Mouse (Mus musculus): ENCODE data around the gene Sfxn2. TPM values are rescaled to one million over a fixed set of nuclear protein-coding genes. Genes with fewer than 3 reads are reported as not detected.

Sfxn2 gene
- polyA plus RNA-seq, 1 experiment = 6.0 TPM

- Histone ChIP-seq H3K4me3 (ENCODE audit: low read depth, low read length) (peak overlapping the region; percentile 33), H3K36me3 (ENCODE audit: control insufficient read depth, insufficient read depth, low read length, poor library complexity, severe bottlenecking) (no peaks in the 10 kb centered on the region), H3K27ac (ENCODE audit: insufficient read depth, low read length) (no peak overlapping the region), H3K4me1 (ENCODE audit: control insufficient read depth, insufficient read depth, low read length) (peaks cover 7% of the 10 kb centered on the region), H3K9ac (ENCODE audit: low read depth, poor library complexity, severe bottlenecking) (0 out of 2 replicates have a peak overlapping the region, but pooled peaks have one; percentile 5), H3K27me3 (ENCODE audit: control insufficient read depth, insufficient read depth, low read length, poor library complexity, severe bottlenecking) (no peaks in the 10 kb centered on the region), H3K9me3 (replicated peaks; ENCODE audit: control insufficient read depth, insufficient read depth, low read length, poor library complexity, severe bottlenecking) (no peaks in the 10 kb centered on the region)
- TF ChIP-seq POLR2A (IDR thresholded peaks at IDR 0.05; ENCODE audit: insufficient read depth, low read length) = no peak
- TF ChIP-seq CTCF (IDR thresholded peaks at IDR 0.05; ENCODE audit: low read depth, low read length) = no peak
- TF ChIP-seq EP300 (IDR thresholded peaks at IDR 0.05; ENCODE audit: insufficient read depth, low read depth, low read length) = no peak
Measured at GRCm38 (mm10) chr19:46623790-46624772, 50.9 kb downstream of the Sfxn2 start.

- H3K4me1 ChIP-seq (ENCODE audit: control insufficient read depth, insufficient read depth, low read length) = peaks cover 7% of the 10 kb centered on the region
Measured at GRCm38 (mm10) chr19:46625015-46625414, 51.9 kb downstream of the Sfxn2 start.

GRCm38 (mm10) chr19:46625519-46625918 is 52.4 kb downstream of the Sfxn2 start:
- no peak for TF ChIP-seq EP300 (IDR thresholded peaks at IDR 0.05; ENCODE audit: insufficient read depth, low read depth, low read length)
- no peak for TF ChIP-seq POLR2A (IDR thresholded peaks at IDR 0.05; ENCODE audit: insufficient read depth, low read length)
- TF ChIP-seq CTCF (IDR thresholded peaks at IDR 0.05; ENCODE audit: low read depth, low read length) = no peak
- Histone ChIP-seq H3K9ac (ENCODE audit: low read depth, poor library complexity, severe bottlenecking) (no peak overlapping the region), H3K4me1 (ENCODE audit: control insufficient read depth, insufficient read depth, low read length) (peaks cover 7% of the 10 kb centered on the region), H3K27ac (ENCODE audit: insufficient read depth, low read length) (no peak overlapping the region), H3K4me3 (ENCODE audit: low read depth, low read length) (no peak overlapping the region), H3K9me3 (replicated peaks; ENCODE audit: control insufficient read depth, insufficient read depth, low read length, poor library complexity, severe bottlenecking) (no peaks in the 10 kb centered on the region), H3K36me3 (ENCODE audit: control insufficient read depth, insufficient read depth, low read length, poor library complexity, severe bottlenecking) (no peaks in the 10 kb centered on the region), H3K27me3 (ENCODE audit: control insufficient read depth, insufficient read depth, low read length, poor library complexity, severe bottlenecking) (no peaks in the 10 kb centered on the region)

More at GRCm38 (mm10) chr19:46625015-46625414, 51.9 kb downstream of the Sfxn2 start:
- H3K36me3 ChIP-seq (ENCODE audit: control insufficient read depth, insufficient read depth, low read length, poor library complexity, severe bottlenecking) = no peaks in the 10 kb centered on the region
- H3K27ac ChIP-seq (ENCODE audit: insufficient read depth, low read length) = no peak overlapping the region
- no peak overlapping the region for H3K9ac ChIP-seq (ENCODE audit: low read depth, poor library complexity, severe bottlenecking)
- no peak overlapping the region for H3K4me3 ChIP-seq (ENCODE audit: low read depth, low read length)
- no peaks in the 10 kb centered on the region for H3K27me3 ChIP-seq (ENCODE audit: control insufficient read depth, insufficient read depth, low read length, poor library complexity, severe bottlenecking)
- H3K9me3 ChIP-seq (replicated peaks; ENCODE audit: control insufficient read depth, insufficient read depth, low read length, poor library complexity, severe bottlenecking) = no peaks in the 10 kb centered on the region
- TF ChIP-seq EP300 (IDR thresholded peaks at IDR 0.05; ENCODE audit: insufficient read depth, low read depth, low read length) (no peak), POLR2A (IDR thresholded peaks at IDR 0.05; ENCODE audit: insufficient read depth, low read length) (no peak), CTCF (IDR thresholded peaks at IDR 0.05; ENCODE audit: low read depth, low read length) (no peak)

GRCm38 (mm10) chr19:46628403-46628802 is 55.2 kb downstream of the Sfxn2 start:
- Histone ChIP-seq H3K9ac (ENCODE audit: low read depth, poor library complexity, severe bottlenecking) (no peak overlapping the region), H3K27me3 (ENCODE audit: control insufficient read depth, insufficient read depth, low read length, poor library complexity, severe bottlenecking) (no peaks in the 10 kb centered on the region), H3K4me1 (ENCODE audit: control insufficient read depth, insufficient read depth, low read length) (peaks cover 5% of the 10 kb centered on the region), H3K4me3 (ENCODE audit: low read depth, low read length) (no peak overlapping the region), H3K9me3 (replicated peaks; ENCODE audit: control insufficient read depth, insufficient read depth, low read length, poor library complexity, severe bottlenecking) (no peaks in the 10 kb centered on the region), H3K27ac (ENCODE audit: insufficient read depth, low read length) (no peak overlapping the region), H3K36me3 (ENCODE audit: control insufficient read depth, insufficient read depth, low read length, poor library complexity, severe bottlenecking) (no peaks in the 10 kb centered on the region)
- TF ChIP-seq EP300 (IDR thresholded peaks at IDR 0.05; ENCODE audit: insufficient read depth, low read depth, low read length) (no peak), CTCF (IDR thresholded peaks at IDR 0.05; ENCODE audit: low read depth, low read length) (no peak), POLR2A (IDR thresholded peaks at IDR 0.05; ENCODE audit: insufficient read depth, low read length) (no peak)

GRCm38 (mm10) chr19:46629807-46630206 is 56.6 kb downstream of the Sfxn2 start:
- TF ChIP-seq EP300 (IDR thresholded peaks at IDR 0.05; ENCODE audit: insufficient read depth, low read depth, low read length) (no peak), CTCF (IDR thresholded peaks at IDR 0.05; ENCODE audit: low read depth, low read length) (no peak), POLR2A (IDR thresholded peaks at IDR 0.05; ENCODE audit: insufficient read depth, low read length) (no peak)
- H3K9ac ChIP-seq (ENCODE audit: low read depth, poor library complexity, severe bottlenecking) = no peak overlapping the region
- H3K4me3 ChIP-seq (ENCODE audit: low read depth, low read length) = no peak overlapping the region
- no peaks in the 10 kb centered on the region for H3K9me3 ChIP-seq (replicated peaks; ENCODE audit: control insufficient read depth, insufficient read depth, low read length, poor library complexity, severe bottlenecking)
- peaks cover 2% of the 10 kb centered on the region for H3K4me1 ChIP-seq (ENCODE audit: control insufficient read depth, insufficient read depth, low read length)
- no peaks in the 10 kb centered on the region for H3K36me3 ChIP-seq (ENCODE audit: control insufficient read depth, insufficient read depth, low read length, poor library complexity, severe bottlenecking)
- no peaks in the 10 kb centered on the region for H3K27me3 ChIP-seq (ENCODE audit: control insufficient read depth, insufficient read depth, low read length, poor library complexity, severe bottlenecking)
- H3K27ac ChIP-seq (ENCODE audit: insufficient read depth, low read length) = no peak overlapping the region

- Histone ChIP-seq H3K4me3 (ENCODE audit: low read depth, low read length) (no peak overlapping the region), H3K9ac (ENCODE audit: low read depth, poor library complexity, severe bottlenecking) (no peak overlapping the region), H3K27ac (ENCODE audit: insufficient read depth, low read length) (no peak overlapping the region), H3K9me3 (replicated peaks; ENCODE audit: control insufficient read depth, insufficient read depth, low read length, poor library complexity, severe bottlenecking) (no peaks in the 10 kb centered on the region), H3K27me3 (ENCODE audit: control insufficient read depth, insufficient read depth, low read length, poor library complexity, severe bottlenecking) (no peaks in the 10 kb centered on the region), H3K4me1 (ENCODE audit: control insufficient read depth, insufficient read depth, low read length) (peaks cover 2% of the 10 kb centered on the region), H3K36me3 (ENCODE audit: control insufficient read depth, insufficient read depth, low read length, poor library complexity, severe bottlenecking) (no peaks in the 10 kb centered on the region)
- TF ChIP-seq CTCF (IDR thresholded peaks at IDR 0.05; ENCODE audit: low read depth, low read length) = no peak
Measured at GRCm38 (mm10) chr19:46631637-46632036, 58.5 kb downstream of the Sfxn2 start.

Measured in ES-Bruce4 (cell line).